Mouse (Mus musculus): ENCODE measurements around the gene Olfr224.
A peak's percentile ranks its signal among the peaks of the same experiment; 100 is the strongest.
"Not testable (repeated sequence)": the region's sequence is repeated elsewhere in the genome, so short reads cannot be mapped to it uniquely, and the experiment has no call there.

Gene Olfr224

DNA sequence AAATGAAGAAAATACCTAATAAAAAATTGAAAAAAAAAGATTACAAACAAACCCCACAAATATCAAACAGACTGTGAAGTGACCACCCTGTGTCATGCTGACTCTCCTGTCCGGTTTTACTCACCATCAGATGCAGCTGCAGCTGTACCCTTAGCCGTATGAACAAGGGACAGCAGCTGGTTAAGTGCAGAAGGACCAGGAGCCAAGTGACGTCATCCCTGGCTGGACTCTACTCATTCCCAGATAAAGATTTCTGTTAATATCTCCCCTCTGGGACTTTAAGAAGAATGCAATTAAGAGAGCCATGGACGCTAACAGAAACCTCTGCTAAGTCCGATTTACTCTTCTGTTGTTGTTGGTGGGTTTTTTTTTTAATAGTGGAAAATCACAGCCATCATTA is at the start of gene Olfr224:
Gene Olfr224, minus strand, starts transcription at position 149 of the 400 bp plus-strand sequence.
- peak; percentile 36 to 43 for DNase-seq

DNA sequence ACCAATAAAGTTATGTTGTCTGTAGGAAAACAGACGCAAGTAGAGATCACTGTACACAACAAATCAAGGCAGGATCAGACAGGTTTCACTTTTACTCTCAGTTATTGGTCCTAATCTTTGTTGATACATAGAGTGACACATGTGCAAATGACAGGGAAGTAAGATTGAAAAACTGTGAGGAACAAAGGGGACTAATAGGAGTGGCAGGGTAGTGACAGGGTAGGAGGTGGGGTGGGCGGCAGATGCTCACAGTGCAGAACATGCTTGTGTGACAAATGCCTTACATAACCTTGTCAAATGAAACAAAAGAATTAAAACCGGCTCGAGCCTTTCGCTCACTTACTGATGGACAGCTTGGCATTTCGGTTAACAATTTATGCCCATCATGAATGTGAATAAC is 48.4 kb upstream of the Olfr224 start:
- no peak for DNase-seq

DNA sequence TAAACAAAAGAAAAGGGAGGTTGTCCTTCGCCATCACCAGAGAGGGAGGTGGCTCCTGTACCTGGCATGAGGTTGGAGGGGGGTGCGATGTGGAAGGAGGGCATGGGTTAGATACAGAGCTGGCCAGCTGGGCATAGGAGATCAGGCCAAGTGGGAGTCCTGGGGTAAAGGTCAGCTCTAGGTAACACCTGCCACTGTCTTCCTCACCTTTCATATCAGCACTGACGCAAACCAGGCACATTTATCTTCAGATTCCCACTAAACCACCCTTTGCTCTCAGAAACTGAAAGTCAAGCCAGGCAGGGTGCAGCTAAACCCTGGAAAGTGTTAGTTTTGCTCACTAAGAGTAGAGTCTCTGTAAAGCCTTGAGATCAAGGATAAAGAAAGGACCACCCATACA is 48.0 kb upstream of the Olfr224 start:
- no peak for DNase-seq

DNA sequence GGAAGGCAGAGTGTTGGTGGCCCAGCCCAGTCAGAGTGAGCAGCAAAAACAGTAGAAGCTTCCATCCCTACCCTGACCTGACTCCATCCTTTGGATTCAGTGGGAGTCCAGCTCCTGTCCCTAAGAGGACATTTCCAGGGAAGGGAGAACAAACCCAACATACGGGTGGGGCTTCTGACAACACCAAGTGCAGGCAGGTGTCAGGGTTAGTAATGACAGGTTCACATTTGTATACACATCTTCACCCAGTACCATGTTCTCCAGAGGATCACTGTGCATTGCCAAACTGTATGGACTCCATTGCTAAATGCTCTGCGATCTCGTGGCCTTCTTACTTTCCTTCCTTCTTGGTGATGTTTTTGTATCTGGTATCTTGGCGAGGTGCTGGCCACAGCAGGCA is 45.6 kb upstream of the Olfr224 start, which contains the start of gene 2210407C18Rik:
Gene 2210407C18Rik, minus strand, starts transcription at position 101 of the 400 bp plus-strand sequence.
- no peak for DNase-seq

DNA sequence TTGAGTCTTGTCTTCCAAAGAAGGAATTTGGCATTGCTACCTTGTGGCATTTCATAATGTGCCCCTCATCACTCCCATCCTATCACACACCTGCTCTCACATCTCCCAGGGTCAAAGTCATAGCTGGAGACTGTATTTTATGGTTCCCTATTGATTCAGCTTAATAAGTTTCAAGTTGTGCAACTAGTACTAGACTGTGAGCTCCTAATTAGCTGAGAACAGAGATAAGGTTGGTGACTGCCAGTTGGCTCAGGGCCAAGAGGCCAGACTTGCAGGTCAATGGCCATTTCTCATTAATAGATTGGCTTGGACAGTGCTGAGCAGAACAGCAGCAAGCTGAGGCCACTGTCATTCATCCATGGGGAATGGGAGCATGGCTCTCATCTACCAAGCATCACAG is 44.2 kb upstream of the Olfr224 start:
- DNase-seq, result peak; percentile 7 to 16

DNA sequence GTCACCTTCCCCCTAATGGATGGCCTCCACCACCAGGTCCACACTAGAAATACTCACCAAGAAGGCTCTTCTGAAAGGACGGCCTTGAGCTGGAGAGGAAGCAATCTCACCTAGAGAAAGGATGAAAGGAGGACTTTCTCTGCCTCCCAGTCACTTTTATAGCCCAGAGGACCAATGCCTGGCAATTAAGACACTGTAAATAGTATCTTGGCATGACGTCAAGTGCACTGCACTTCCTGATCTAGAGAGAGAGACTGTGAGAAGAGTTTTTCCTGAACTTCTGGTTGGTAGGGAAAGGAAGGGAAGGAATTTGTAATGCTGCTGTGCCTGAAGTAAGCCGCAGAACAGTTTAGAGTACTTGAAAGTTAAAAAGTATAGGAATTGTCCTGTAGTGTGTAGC is 43.0 kb upstream of the Olfr224 start:
- no peak for DNase-seq

DNA sequence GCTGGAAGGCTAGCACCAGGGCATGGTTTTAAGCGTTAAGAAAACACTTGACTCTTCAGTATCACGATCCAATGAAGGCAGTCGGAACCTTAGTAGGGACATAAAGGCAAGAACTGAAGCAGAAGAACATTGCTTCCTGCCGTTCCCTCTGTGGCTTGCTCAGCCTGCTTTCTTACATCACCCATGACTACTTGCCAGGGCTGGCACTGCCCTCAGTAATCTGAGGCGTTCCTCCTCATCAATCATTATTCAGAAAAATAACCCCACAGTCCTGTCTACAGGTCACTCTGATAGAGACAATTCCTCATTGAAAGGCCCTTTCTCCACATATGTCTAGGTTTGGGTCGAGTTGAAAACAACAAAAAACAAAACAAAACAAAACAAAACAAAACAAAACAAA is 36.7 kb upstream of the Olfr224 start:
- DNase-seq, result no peak

DNA sequence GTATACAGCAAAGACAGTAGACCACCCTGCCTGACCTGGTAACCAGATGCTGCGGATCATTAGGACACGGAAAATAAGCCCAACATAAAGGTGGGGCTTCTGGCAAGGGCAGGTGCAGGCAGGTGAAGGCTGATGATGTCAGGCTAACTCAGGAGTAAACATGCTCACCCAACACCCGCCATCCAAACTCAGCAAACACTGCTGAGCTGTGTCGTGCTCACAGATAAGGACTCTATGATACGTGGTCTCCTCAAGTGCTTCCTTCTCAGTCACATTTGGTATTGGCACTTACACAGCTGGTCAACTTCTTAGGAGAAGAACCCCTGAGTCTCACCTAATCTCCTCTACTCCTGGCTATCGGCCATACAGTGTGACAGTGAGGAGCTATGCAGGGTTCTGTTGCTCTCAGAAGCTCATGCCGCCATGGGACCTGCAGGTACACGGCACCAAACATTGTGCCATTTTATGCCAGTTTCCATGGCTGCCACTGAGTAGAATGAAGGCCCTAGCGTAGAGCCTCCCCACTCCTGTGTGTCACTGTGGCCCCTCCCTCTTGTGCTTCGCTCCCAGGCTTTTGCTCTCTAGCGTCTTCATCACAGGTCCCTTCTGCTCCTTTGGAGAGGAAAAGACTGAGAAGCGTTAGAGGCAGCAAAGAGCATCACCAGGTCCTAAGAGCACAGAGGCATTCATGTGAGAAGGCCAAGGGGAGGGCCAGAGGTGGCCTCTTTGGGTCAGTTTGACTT is 36.0 kb upstream of the Olfr224 start:
- DNase-seq, result no peak

DNA sequence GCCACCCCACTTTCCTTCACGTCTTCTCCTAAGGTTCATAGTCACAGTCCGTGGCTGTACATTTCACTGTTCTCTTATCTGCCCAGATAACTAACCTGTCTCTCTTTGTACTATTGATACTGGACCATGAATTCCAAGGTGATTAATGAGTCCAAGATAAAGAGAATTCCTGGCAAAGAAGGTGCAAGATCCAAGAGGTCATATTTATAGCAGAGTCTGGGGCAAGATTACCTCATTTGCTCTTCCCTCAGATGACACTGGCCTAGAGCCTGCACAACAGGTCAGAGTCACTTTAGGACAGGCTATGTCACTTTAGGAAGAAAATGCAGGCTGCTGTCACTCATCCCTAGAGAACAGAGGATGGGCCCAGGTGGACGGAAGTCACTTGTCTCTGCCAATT is 34.9 kb upstream of the Olfr224 start:
- DNase-seq, result no peak

DNA sequence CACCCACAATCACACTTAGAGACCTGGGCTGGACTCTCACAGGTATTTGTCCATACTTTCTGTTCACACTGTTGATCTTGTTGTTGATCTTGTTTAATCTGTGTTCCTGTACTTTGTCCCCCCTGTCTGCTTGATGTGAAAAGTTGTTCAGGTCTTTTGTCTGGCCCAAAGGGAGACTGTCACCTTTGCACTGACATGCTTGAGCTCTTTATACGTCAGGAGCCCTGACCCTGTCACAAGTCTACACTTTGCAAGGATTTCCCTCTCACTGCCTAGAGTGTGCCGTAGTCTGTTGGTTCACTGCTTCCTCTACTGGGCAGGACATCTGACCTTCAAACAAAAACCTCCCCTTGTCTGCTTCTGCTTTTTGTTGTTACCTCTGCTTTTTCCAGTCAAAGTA is 34.3 kb upstream of the Olfr224 start:
- no peak for DNase-seq

DNA sequence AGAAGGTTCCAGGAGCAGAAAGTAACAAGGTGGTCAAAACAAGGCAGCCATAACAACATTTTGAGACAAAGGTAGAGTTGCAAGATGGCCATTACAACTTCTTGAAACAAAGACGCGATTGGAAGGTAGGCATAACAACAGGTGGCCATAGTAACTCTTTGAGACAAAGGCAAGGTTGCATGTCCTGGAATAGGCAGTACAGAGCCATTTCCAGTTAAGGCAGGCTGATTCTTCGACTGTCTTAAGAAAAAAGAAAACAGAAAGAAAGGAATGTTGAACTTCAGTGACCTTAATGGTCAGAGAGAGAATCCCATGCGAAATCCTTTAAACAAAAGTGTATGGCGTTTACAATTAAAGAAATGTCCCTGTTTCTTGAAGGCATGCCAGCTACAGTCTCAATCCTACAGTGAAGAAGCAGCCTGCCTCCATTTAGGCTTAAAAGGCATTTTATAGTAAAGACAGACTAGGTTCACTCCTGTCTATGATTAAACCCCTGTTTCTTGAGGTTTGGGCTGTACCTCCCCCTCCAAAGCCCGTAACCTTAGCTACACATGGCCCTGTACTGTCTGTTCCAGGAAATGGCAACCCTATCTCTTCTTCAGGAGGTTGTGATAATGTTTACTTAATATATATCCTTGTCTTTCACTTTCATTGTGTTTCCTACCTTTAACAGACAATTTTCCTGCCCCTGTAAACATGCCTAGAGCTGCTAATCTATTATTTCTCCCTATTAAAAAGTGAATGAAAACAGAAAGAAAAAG is 32.6 kb upstream of the Olfr224 start:
- no peak for DNase-seq

DNA sequence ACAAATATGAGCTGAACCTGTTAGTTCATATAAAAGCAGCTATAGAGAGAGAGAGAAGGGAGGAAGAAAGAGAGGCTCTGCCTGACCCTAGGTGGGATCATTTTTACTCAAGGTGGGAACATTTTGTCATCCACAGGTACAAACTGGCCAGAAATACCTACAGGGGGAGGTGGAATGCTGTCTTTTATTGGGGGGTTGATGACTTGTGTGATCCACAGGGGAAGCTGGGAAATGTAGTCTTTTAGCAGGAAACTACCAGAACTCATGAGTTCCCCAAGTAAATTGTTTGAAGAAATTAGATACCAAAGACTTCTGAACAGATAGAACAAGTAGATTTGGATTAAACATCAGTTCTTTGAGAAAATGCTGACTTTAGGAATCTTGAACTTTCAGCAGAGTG is 31.7 kb upstream of the Olfr224 start:
- no peak for DNase-seq

DNA sequence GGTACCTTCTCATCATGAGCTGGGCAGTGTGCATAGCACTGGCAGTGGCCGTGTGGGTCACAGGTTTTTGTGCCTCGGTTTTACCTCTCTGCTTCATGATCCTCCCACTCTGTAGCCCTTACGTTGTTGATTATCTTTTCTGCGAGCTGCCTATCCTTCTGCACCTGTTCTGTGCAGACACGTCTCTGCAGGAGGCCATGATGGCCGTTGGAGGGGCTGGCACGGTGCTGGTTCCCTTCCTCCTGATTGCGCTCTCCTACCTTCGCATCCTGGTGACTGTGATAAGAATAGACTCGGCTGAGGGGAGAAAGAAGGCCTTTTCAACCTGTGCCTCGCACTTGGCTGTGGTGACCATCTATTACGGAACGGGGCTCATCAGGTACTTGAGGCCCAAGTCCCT is 27.5 kb upstream of the Olfr224 start:
- DNase-seq, result no peak

DNA sequence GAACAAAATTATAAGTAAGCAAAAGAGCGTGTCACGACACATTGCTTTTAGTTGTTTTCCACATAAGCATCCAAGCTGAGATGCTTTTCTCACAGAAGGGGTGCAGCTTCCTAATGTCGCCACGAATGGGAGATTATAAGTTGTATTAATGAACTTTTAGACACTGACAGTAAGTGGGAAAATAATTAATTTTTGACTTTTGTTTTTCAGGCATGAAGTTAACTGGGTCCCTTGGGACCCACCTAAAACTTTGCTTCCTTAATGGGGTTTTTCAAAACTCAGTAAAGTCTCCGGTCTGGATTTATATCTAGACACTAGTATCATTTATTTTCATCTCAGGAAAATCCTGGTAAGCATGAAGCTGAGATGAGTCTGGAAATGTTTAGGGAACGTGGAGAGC is 24.5 kb upstream of the Olfr224 start, which contains the start of gene Olfr324:
Gene Olfr324, plus strand, starts transcription at position 301 of the 400 bp plus-strand sequence.
- DNase-seq, result no peak

DNA sequence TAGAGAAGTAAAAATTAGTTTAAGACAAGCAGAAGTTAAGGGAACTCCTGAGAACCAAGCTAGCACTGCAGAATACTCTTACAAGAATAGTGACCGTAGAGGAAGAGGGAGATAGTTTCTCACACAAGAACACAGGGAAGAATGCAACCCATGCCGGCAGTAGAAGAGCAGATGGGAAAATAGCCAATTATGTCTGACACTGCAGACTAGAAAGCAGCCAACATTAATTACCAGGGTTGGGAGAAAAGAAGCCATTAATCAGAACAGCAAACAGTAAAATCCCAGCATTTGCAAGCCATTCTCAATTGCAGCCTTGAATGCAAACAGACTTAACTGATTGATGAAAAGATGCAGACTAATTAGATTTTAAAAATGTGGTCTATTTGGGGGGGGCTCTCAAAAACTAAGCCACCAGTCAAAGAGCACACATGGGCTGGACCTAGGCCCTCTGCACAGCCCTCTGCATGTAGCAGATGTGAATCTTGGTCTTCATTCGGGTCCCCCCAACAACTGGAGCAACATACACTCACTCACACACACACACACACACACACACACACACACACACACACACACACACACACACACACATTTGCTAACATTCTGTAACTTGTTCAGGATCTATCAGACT is 18.4 kb upstream of the Olfr224 start:
- DNase-seq, result no peak

DNA sequence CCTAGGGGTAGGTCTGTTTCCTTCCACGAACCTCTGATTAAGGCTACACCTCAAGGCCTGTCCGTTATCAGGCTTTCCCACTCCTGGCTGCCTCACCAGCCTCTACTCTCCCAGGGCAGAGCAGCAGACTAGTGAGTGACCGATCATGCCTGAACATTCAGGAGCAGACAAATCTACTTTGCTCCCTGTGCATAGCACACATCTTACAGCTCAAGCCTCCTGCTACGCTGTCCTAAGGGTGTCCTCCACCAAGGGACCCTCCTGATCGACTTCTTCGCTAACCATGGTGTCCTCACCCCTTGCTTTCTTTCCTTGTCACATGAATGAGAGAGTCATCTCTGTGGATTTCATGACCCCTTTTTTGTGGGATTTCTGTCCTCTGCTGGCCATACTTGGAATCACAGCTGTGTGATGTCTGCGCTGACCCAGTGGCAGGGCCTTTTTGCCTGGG is 17.6 kb upstream of the Olfr224 start:
- DNase-seq, result peak; percentile 69 to 71

DNA sequence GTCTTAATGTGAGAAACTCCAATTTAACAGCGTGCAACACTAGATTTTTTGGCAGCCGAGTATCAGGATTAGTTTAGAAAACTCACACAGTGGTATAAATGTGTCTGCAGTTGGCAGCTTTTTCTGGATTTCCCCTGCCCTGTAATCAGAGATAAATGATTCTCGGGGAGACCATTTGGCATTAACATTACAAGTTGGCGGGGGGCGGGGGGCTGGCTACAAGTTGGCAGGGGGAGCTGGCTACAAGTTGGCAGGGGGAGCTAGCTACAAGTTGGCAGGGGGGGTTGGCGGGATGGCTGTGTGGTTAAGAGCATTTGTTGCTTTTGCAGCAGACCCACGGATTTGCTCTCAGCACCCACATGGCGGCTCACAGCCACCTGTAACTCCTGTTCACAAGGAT is 8.3 kb upstream of the Olfr224 start:
- no peak for DNase-seq

DNA sequence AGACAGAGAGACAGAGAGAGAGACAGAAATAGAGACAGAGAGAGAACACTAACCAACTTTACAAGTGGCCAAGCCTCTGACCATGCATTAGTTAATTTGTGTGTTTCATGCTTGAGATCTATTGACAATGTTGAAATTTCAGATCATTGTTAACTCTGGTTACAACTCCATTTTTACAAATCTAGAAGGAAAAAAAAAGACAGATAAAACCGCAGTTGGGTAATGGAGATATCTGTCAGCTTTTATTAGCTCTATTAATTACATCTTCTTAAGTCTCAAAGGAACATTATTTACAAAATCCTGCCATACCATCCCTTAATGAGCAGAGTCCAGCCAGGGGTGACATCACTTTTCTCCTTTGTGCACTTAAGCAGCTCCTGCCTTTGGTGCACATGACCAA is 7.1 kb upstream of the Olfr224 start, which contains the start of gene Olfr325:
Gene Olfr325, plus strand, starts transcription at position 301 of the 400 bp plus-strand sequence.
- no peak for DNase-seq

DNA sequence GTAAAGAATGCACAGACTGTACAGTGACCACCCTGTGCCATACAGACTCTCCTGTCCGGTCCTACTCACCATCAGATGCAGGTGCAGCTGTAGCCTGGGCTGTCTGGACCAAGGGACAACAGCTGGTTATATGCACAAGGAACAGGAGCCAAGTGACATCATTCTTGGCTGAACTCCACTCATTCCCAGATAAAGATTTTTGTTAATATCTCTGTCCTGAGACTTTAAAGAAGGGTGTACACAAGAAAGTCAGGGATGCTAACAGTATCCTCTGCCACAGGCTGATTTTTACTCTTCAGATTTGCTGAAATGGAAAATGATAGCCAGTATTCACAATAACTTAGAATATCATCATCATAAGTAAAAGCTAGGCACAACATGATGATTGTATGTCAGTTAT is 14.8 kb downstream of the Olfr224 start, which contains the start of gene Olfr328:
Gene Olfr328, minus strand, starts transcription at position 101 of the 400 bp plus-strand sequence.
- DNase-seq, result no peak

DNA sequence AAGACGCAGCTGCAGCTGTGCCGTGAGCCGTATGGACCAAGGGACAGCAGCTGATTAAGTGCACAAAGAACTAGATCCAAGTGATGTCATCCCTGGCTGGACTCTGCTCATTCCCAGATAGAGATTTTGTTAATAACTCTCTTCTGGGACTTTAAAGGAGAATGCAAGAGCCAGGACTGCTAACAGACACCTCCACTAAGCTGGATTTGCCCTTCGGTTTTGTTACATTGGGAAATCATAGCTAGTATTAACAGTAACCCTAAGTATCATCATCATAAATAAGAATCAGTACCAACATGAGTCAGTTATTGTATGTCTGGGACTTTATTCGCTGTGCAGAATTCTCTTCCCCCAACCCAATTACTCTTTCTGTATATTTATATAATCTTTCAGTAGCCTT is 24.0 kb downstream of the Olfr224 start, which contains the start of gene Olfr329-ps:
Gene Olfr329-ps, minus strand, starts transcription at position 101 of the 400 bp plus-strand sequence.
- DNase-seq, result no peak

DNA sequence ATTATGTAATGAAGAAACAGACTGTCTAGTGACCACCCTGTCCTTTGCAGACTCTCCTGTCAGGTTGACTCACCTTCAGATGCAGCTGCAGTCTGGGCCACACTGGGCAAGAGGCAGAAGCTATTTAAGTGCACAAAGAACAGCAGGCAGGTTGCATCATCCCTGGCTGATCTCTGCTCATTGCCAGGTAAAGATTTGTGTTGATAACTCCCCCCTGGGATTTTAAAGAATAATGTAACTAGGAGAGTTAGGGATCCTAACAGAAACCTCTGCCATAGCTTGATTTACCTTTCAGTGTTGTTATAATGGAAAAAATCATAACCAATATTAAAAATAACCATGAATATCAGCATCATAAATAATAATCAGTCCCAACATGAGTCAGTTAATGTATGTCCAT is 35.6 kb downstream of the Olfr224 start, which contains the start of gene Olfr330:
Gene Olfr330, minus strand, starts transcription at position 101 of the 400 bp plus-strand sequence.
- not testable (repeated sequence) for DNase-seq

DNA sequence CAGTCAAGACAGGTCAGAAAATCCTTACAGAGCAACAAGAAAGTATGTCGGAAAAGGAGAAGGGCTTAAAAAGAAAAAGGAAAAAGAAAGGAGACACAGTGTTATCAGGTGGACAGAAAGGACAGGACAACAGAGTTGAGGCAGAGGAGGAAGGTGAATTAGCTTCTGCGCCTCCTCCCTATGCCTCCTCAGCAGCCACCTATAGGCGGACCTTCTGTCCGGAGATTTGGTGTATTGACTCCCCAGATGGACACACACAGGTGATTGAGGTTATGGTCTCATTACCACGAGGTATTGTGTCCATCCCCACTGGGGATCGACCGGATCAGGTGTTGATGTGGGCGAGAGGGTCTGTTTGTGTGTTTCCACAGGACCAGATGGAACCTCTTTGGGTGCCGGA is 50.6 kb downstream of the Olfr224 start:
- peak in 1 of 2 experiments; percentile 3 for DNase-seq

DNA sequence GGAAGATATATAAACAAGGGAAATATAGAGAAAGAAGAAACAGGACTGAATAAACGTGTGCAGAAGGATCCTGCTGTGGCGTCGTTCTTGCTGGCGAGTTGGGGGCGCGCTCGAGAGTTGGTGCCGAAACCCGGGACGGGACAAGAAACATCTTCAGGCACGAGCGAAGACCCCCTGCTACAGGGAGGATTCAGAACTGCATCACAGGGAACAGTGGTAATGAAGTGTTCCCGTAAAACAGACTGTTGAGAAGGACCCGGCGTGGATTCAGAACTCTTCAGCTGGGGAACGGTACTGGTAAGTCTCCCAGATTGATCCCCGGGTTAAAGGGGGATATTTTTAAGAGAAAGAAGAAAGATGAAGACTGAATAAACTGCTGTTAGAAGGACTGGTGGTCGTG is 51.4 kb downstream of the Olfr224 start:
- peak; percentile 66 to 71 for DNase-seq
